Mouse (Mus musculus) cerebellum, adult 11 months (tissue): ENCODE measurements around the gene Cnn1.
A peak's percentile ranks its signal among the peaks of the same experiment; 100 is the strongest.
"Not testable (repeated sequence)": the region's sequence is repeated elsewhere in the genome, so short reads cannot be mapped to it uniquely, and the experiment has no call there.

Source experiments
- DNase-seq: peaks from one replicate; pipeline ENCODE4 v3.0.0; 2022

Cnn1 gene

GRCm38 (mm10) chr9:22098993-22099696, at the start of gene Cnn1:
TSS of gene Cnn1 (plus strand) at chr9:22099216.
- DNase-seq, result no peak

GRCm38 (mm10) chr9:22049315-22049714, 49.7 kb upstream of the Cnn1 start:
- peak; percentile 50 for DNase-seq

- DNase-seq, result peak; percentile 54
These were observed 49.2 kb upstream of the Cnn1 start for GRCm38 (mm10) chr9:22049721-22050270.

- DNase-seq, result peak; percentile 89
These were observed 48.6 kb upstream of the Cnn1 start for GRCm38 (mm10) chr9:22050351-22050889.

- DNase-seq, result peak; percentile 66
These were observed 47.7 kb upstream of the Cnn1 start for GRCm38 (mm10) chr9:22051161-22051957.

- peak; percentile 89 for DNase-seq
These were observed 47.1 kb upstream of the Cnn1 start, which contains the start of gene Elavl3 for GRCm38 (mm10) chr9:22051958-22052254. TSS of gene Elavl3 (minus strand) at chr9:22052023.

GRCm38 (mm10) chr9:22053657-22054056, 45.4 kb upstream of the Cnn1 start:
- no peak for DNase-seq

- peak; percentile 81 for DNase-seq
These were observed 44.5 kb upstream of the Cnn1 start for GRCm38 (mm10) chr9:22054411-22055076.

GRCm38 (mm10) chr9:22055713-22056112, 43.3 kb upstream of the Cnn1 start:
- DNase-seq, result peak; percentile 44

- no peak for DNase-seq
These were observed 42.6 kb upstream of the Cnn1 start for GRCm38 (mm10) chr9:22056303-22056910.

GRCm38 (mm10) chr9:22057031-22057517, 41.9 kb upstream of the Cnn1 start:
- no peak for DNase-seq

- DNase-seq, result peak; percentile 73
These were observed 41.0 kb upstream of the Cnn1 start for GRCm38 (mm10) chr9:22058011-22058424.

GRCm38 (mm10) chr9:22061339-22061738, 37.7 kb upstream of the Cnn1 start:
- peak; percentile 56 for DNase-seq

- DNase-seq, result peak; percentile 89
These were observed 34.7 kb upstream of the Cnn1 start for GRCm38 (mm10) chr9:22064341-22064740.

GRCm38 (mm10) chr9:22065642-22066041, 33.4 kb upstream of the Cnn1 start:
- no peak for DNase-seq

- DNase-seq, result peak; percentile 52
These were observed 32.6 kb upstream of the Cnn1 start for GRCm38 (mm10) chr9:22066433-22066832.

GRCm38 (mm10) chr9:22067195-22067594, 31.8 kb upstream of the Cnn1 start:
- DNase-seq, result no peak

GRCm38 (mm10) chr9:22069881-22070553, 29.0 kb upstream of the Cnn1 start:
- no peak for DNase-seq

- DNase-seq, result peak; percentile 97
These were observed 28.0 kb upstream of the Cnn1 start, which contains the start of the genes Gm49318 and Zfp653 for GRCm38 (mm10) chr9:22070791-22071573. TSS of gene Gm49318 (minus strand) at chr9:22071259. TSS of gene Zfp653 (minus strand) at chr9:22071376.

GRCm38 (mm10) chr9:22072276-22072675, 26.7 kb upstream of the Cnn1 start:
- peak; percentile 59 for DNase-seq

GRCm38 (mm10) chr9:22075778-22076177, 23.2 kb upstream of the Cnn1 start:
- not testable (repeated sequence) for DNase-seq
